Mouse (Mus musculus): ENCODE results near the gene Gm13090. TPM values are rescaled to one million over a fixed set of nuclear protein-coding genes. Genes with fewer than 3 reads are reported as not detected.

The Gm13090 gene
- polyA plus RNA-seq, 1 experiment from 2014 or later = not detected

DNA sequence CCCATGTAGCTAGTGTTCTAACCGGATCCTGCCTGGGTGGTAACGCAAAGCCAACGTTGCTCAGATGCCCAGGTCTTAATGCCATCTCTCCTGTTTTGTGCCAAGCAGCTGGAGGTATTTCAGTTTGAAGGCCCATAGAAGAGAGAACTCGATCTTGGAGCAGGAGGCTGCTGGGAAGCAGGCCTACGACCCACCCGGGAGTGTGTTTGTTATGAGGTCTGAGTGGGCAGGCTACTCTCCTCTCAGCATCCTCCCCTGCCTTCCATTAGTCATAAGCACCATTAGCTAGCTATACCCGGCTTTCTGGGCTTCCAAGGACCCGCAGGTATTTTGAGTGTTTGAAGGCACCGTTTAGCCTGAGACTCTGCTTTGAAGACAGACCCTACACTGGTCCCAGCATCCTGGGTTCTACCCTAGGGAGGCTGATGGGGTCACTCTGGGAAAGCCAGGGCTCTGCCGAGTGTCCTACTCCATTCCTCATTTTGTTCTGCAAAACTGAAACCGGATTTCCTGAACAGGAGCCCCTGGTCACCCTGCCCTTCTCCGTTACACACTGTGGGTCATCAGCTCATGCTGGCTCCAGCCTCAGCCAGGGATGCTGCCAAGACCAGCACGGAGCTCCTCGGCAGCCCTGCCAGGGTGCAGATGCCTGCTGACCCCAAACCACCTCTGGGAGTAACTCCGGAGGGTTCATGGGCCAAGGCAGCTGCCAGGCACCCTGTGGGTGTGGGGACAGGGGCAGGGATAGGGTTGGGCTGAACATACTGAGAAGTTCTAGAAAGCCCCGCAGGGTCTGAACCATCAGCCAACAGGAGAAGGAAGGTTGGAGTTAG lies 40.6 kb downstream of the Gm13090 start:
- Histone ChIP-seq H3K9me3 (ENCODE audit: control insufficient read depth, low read length) (no peaks in the 10 kb centered on the region), H3K4me3 (ENCODE audit: control insufficient read depth in 1 of 2, insufficient read depth in 1 of 2, low read depth in 1 of 2, low read length in 2 of 2) (peak overlapping the region in 1 of 2 experiments; percentile 62; a peak in 2 of 4 replicates), H3K27me3 (ENCODE audit: control insufficient read depth, insufficient read depth, low read length) (peaks cover 10% of the 10 kb centered on the region), H3K4me2 (ENCODE audit: low read length) (peak overlapping the region; percentile 97), H3K9ac (ENCODE audit: low read length) (peak overlapping the region; percentile 90), H3K27ac (replicated peaks in 1 of 2; ENCODE audit: control insufficient read depth in 1 of 2, insufficient read depth in 1 of 2, low read depth in 2 of 2, low read length in 2 of 2) (no peak overlapping the region), H3K36me3 (ENCODE audit: control insufficient read depth, insufficient read depth, low read length) (no peaks in the 10 kb centered on the region), H3K4me1 (ENCODE audit: control insufficient read depth in 2 of 2, insufficient read depth in 2 of 2, low read length in 2 of 2) (peaks cover 37 to 39% of the 10 kb centered on the region in 2 experiments)
- no peak for ATAC-seq (ENCODE audit: insufficient number of reproducible peaks, insufficient read depth, low FRiP score, low read depth)
- 70% methylated on average over 16 of the region's 16 CpGs for WGBS

DNA sequence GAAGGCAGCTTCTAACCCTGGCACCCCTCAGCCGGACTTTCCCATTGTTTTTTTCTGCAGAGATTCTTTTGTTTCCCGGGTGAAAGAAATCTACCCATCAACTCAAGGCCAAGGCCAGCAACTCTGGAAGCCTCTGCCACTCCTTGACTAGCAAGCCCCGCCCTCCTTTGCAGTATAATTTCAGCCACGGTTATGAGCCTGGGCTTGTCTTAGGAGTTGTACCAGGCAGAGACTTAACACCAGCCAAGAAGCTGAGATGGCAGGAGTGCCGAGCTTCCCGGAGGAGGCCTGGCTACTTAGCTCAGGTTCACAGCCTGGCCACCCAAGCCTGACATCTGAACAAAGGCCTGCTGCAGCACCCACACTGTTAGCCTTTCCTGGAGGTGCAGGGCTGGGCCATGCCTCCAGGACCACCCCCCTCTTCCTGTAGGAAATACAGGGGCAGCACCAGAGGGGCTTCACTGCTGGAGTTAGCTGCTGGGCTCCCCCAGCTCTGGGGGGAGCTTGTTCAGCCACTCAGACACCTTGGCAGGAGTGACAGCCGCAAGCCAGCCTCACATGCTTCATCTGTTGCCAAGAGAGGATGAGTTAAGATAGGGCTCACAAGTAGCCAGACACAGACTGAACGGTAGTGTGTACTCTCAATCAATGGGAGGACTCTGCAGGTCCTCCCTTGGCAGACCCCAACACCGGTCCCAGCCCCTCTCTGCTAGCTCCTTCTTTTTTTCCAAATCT lies 41.6 kb downstream of the Gm13090 start:
- H3K4me3 ChIP-seq (ENCODE audit: control insufficient read depth in 1 of 2, insufficient read depth in 1 of 2, low read depth in 1 of 2, low read length in 2 of 2) = no peak overlapping the region
- ATAC-seq (ENCODE audit: insufficient number of reproducible peaks, insufficient read depth, low FRiP score, low read depth) = no peak
- 56% methylated on average over 9 of the region's 9 CpGs for WGBS
- no peak overlapping the region for H3K4me2 ChIP-seq (ENCODE audit: low read length)
- no peak overlapping the region for H3K27ac ChIP-seq (replicated peaks in 1 of 2; ENCODE audit: control insufficient read depth in 1 of 2, insufficient read depth in 1 of 2, low read depth in 2 of 2, low read length in 2 of 2)
- peaks cover 10% of the 10 kb centered on the region for H3K27me3 ChIP-seq (ENCODE audit: control insufficient read depth, insufficient read depth, low read length)
- H3K36me3 ChIP-seq (ENCODE audit: control insufficient read depth, insufficient read depth, low read length) = no peaks in the 10 kb centered on the region
- peaks cover 31 to 35% of the 10 kb centered on the region in 2 experiments for H3K4me1 ChIP-seq (ENCODE audit: control insufficient read depth in 2 of 2, insufficient read depth in 2 of 2, low read length in 2 of 2)
- peak overlapping the region; percentile 34; the same call in 1 of the 2 replicates for H3K9ac ChIP-seq (ENCODE audit: low read length)
- H3K9me3 ChIP-seq (ENCODE audit: control insufficient read depth, low read length) = no peaks in the 10 kb centered on the region

DNA sequence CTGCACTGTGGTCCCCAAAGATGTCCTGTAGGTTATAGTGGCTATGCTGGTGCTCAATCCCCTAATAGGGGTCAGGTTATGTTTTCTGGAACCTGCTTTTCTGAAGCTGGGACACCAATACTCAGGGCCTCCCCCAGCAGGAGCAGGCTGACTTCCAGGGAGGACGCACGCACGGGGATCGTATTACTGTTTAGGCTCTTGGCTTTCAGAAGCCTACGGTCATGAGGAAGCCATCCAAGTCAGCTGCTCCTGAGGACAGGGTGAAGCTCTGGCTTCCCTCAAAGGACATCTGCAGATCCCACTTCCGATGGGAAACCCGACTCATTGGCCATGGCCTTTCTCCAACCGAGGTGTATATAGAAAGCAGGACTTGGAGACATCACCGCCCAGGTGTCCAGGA lies 43.1 kb downstream of the Gm13090 start:
- ATAC-seq (ENCODE audit: insufficient number of reproducible peaks, insufficient read depth, low FRiP score, low read depth) = no peak
- no peak overlapping the region for H3K4me3 ChIP-seq (ENCODE audit: control insufficient read depth in 1 of 2, insufficient read depth in 1 of 2, low read depth in 1 of 2, low read length in 2 of 2)
- H3K4me1 ChIP-seq (ENCODE audit: control insufficient read depth in 2 of 2, insufficient read depth in 2 of 2, low read length in 2 of 2) = peaks cover 30 to 34% of the 10 kb centered on the region in 2 experiments
- H3K4me2 ChIP-seq (ENCODE audit: low read length) = no peak overlapping the region
- H3K27me3 ChIP-seq (ENCODE audit: control insufficient read depth, insufficient read depth, low read length) = peaks cover 10% of the 10 kb centered on the region
- no peaks in the 10 kb centered on the region for H3K36me3 ChIP-seq (ENCODE audit: control insufficient read depth, insufficient read depth, low read length)
- H3K9ac ChIP-seq (ENCODE audit: low read length) = no peak overlapping the region
- no peaks in the 10 kb centered on the region for H3K9me3 ChIP-seq (ENCODE audit: control insufficient read depth, low read length)
- 68% methylated on average over 9 of the region's 9 CpGs for WGBS
- H3K27ac ChIP-seq (replicated peaks in 1 of 2; ENCODE audit: control insufficient read depth in 1 of 2, insufficient read depth in 1 of 2, low read depth in 2 of 2, low read length in 2 of 2) = no peak overlapping the region

DNA sequence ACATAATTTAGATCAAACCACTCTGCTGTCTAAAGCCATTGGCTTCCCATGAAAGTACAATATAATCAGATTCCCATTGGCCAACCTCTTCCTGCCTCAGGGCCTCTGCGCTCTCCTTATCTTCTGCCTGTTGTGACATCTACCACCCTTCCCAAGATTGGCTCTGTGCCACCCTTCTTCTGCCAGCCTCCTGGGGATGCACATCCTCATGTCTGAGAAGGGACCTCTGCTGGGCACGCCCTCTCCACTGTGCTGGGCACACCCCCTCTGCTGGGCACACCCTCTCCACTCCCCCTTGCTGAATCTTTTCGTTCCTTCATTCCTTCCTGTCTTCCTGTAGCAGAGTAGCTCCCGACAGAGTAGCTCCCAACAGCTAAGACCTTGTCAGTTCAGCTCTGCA lies 44.4 kb downstream of the Gm13090 start:
- 33% methylated on average over 4 of the region's 4 CpGs for WGBS
- Histone ChIP-seq H3K4me2 (ENCODE audit: low read length) (no peak overlapping the region), H3K27ac (replicated peaks in 1 of 2; ENCODE audit: control insufficient read depth in 1 of 2, insufficient read depth in 1 of 2, low read depth in 2 of 2, low read length in 2 of 2) (no peak overlapping the region), H3K9me3 (ENCODE audit: control insufficient read depth, low read length) (no peaks in the 10 kb centered on the region), H3K9ac (ENCODE audit: low read length) (no peak overlapping the region), H3K4me3 (ENCODE audit: control insufficient read depth in 1 of 2, insufficient read depth in 1 of 2, low read depth in 1 of 2, low read length in 2 of 2) (no peak overlapping the region), H3K4me1 (ENCODE audit: control insufficient read depth in 2 of 2, insufficient read depth in 2 of 2, low read length in 2 of 2) (peaks cover 35 to 39% of the 10 kb centered on the region in 2 experiments), H3K36me3 (ENCODE audit: control insufficient read depth, insufficient read depth, low read length) (no peaks in the 10 kb centered on the region), H3K27me3 (ENCODE audit: control insufficient read depth, insufficient read depth, low read length) (peaks cover 10% of the 10 kb centered on the region)
- no peak for ATAC-seq (ENCODE audit: insufficient number of reproducible peaks, insufficient read depth, low FRiP score, low read depth)

DNA sequence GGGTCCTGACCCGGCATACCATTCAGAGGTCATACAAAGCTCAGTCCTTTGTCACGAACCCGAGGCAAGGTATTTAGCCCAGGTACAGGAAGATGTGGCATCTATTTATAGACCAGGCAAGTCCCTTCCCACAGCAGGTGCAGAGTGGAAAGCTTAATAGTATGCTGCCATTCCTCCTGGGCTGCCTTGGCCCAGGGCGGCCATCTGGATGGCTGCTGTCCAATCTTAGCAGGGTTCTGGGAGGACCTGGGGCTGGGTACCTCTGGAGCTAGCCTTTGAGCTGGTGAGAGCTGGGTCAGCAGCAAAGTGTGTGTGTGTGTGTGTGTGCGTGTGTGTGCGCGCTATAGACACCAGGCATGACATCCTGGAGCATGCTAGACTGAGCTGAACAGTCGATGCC lies 46.1 kb downstream of the Gm13090 start:
- 79% methylated on average over 8 of the region's 8 CpGs for WGBS
- H3K4me2 ChIP-seq (ENCODE audit: low read length) = no peak overlapping the region
- no peaks in the 10 kb centered on the region for H3K9me3 ChIP-seq (ENCODE audit: control insufficient read depth, low read length)
- H3K4me1 ChIP-seq (ENCODE audit: control insufficient read depth in 2 of 2, insufficient read depth in 2 of 2, low read length in 2 of 2) = peaks cover 42% of the 10 kb centered on the region in 2 experiments
- H3K4me3 ChIP-seq (ENCODE audit: control insufficient read depth in 1 of 2, insufficient read depth in 1 of 2, low read depth in 1 of 2, low read length in 2 of 2) = no peak overlapping the region
- no peak overlapping the region for H3K27ac ChIP-seq (replicated peaks in 1 of 2; ENCODE audit: control insufficient read depth in 1 of 2, insufficient read depth in 1 of 2, low read depth in 2 of 2, low read length in 2 of 2)
- no peak overlapping the region for H3K9ac ChIP-seq (ENCODE audit: low read length)
- no peak for ATAC-seq (ENCODE audit: insufficient number of reproducible peaks, insufficient read depth, low FRiP score, low read depth)
- no peaks in the 10 kb centered on the region; the same call in 1 of the 2 replicates for H3K27me3 ChIP-seq (ENCODE audit: control insufficient read depth, insufficient read depth, low read length)
- H3K36me3 ChIP-seq (ENCODE audit: control insufficient read depth, insufficient read depth, low read length) = no peaks in the 10 kb centered on the region

DNA sequence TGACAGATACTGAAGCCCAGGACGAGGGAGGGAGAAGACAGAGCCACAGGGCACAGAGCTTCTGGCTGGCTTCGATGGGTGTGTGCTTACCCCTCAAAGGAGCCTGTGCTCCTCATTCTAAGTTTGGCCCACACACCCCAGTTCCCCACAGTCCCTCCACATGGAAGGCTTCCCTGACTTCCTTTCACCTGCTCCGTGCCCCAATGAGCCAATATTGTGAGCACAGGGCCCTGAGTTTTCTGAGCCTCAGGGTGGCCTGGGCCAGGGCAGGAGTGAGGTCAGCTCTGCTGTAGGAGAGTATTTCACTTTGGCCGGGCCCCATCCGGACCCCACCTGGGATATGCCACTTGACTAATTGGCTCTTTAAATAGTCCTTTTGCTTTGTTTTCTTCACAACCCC lies 48.3 kb downstream of the Gm13090 start:
- Histone ChIP-seq H3K4me1 (ENCODE audit: control insufficient read depth in 2 of 2, insufficient read depth in 2 of 2, low read length in 2 of 2) (peaks cover 40 to 41% of the 10 kb centered on the region in 2 experiments), H3K27me3 (ENCODE audit: control insufficient read depth, insufficient read depth, low read length) (no peaks in the 10 kb centered on the region; the same call in 1 of the 2 replicates), H3K4me3 (ENCODE audit: control insufficient read depth in 1 of 2, insufficient read depth in 1 of 2, low read depth in 1 of 2, low read length in 2 of 2) (no peak overlapping the region), H3K9ac (ENCODE audit: low read length) (no peak overlapping the region), H3K36me3 (ENCODE audit: control insufficient read depth, insufficient read depth, low read length) (no peaks in the 10 kb centered on the region), H3K4me2 (ENCODE audit: low read length) (peak overlapping the region; percentile 49), H3K9me3 (ENCODE audit: control insufficient read depth, low read length) (no peaks in the 10 kb centered on the region), H3K27ac (replicated peaks in 1 of 2; ENCODE audit: control insufficient read depth in 1 of 2, insufficient read depth in 1 of 2, low read depth in 2 of 2, low read length in 2 of 2) (no peak overlapping the region; a peak in 2 of 4 replicates)
- ATAC-seq (ENCODE audit: insufficient number of reproducible peaks, insufficient read depth, low FRiP score, low read depth) = no peak
- WGBS = 56% methylated on average over 5 of the region's 5 CpGs

DNA sequence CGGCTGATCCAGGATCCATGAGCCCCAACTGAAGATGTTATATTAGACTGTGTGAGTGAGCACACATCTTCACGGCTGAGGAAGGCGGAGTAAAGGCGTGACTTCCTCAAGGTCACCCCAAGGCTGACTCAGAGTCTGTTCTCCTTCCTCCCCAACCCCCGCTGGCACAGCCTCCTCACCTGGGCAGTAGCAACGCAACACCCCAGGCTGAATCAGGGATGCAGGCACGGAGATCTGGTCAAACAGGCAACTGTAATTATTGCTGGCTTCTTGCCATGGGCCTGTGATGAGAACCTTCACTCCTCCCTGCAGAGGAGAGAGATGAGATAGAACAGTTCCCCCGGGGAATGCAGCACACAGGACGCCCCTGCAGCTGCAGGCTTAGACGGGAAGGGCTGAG lies 48.8 kb downstream of the Gm13090 start:
- ATAC-seq (ENCODE audit: insufficient number of reproducible peaks, insufficient read depth, low FRiP score, low read depth) = 0 out of 2 replicates have a peak, but pooled peaks have one; percentile 15
- WGBS = 6% methylated on average over 10 of the region's 10 CpGs
- Histone ChIP-seq H3K4me1 (ENCODE audit: control insufficient read depth in 2 of 2, insufficient read depth in 2 of 2, low read length in 2 of 2) (peaks cover 40 to 41% of the 10 kb centered on the region in 2 experiments), H3K9ac (ENCODE audit: low read length) (no peak overlapping the region), H3K4me3 (ENCODE audit: control insufficient read depth in 1 of 2, insufficient read depth in 1 of 2, low read depth in 1 of 2, low read length in 2 of 2) (no peak overlapping the region), H3K9me3 (ENCODE audit: control insufficient read depth, low read length) (no peaks in the 10 kb centered on the region), H3K27me3 (ENCODE audit: control insufficient read depth, insufficient read depth, low read length) (no peaks in the 10 kb centered on the region; the same call in 1 of the 2 replicates), H3K4me2 (ENCODE audit: low read length) (peak overlapping the region; percentile 49), H3K27ac (replicated peaks in 1 of 2; ENCODE audit: control insufficient read depth in 1 of 2, insufficient read depth in 1 of 2, low read depth in 2 of 2, low read length in 2 of 2) (peak overlapping the region in 1 of 2 experiments; percentile 55; a peak in 1 of 4 replicates), H3K36me3 (ENCODE audit: control insufficient read depth, insufficient read depth, low read length) (no peaks in the 10 kb centered on the region)
